Mouse (Mus musculus): ENCODE data around the gene Procr. TPM values are rescaled to one million over a fixed set of nuclear protein-coding genes. Genes with fewer than 3 reads are reported as not detected.

Gene Procr
- total and polyA plus RNA-seq, 2 experiments from 2014 or later = 1.1 to 2.6 TPM

DNA sequence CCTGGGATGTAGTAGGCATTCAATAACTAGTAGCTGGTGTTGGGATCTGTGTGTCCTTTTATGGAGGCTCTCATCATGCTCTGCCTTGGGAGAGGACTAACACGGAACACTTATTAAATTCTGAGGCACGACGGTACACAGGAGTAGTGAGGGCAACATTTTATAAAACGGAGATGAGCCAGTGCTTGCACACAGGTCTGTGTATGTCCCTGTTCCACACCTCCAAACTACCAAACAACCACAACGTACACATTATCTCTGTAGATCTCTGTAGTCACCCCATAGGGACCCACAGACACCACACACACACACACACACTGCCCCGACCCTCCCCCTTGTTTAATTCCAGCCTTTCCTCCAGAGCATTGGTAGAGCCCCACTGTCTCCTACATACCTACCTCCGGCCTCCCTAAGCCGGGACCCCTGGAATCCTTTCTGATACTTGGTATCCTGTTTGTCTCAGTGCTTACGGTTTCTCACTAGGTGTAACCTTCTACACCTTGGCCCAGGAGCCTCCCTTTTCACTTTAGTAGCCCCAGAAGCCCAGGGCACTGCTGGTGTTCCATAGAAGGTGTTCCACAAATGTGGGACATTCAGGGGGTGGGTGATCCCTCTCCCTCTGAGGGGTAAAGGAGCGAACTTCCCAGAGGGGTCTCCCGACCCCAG is 23.5 kb downstream of the Procr start:
- H3K4me2 ChIP-seq (ENCODE audit: low read depth, low read length) = peak overlapping the region; percentile 77
- 55% methylated on average over 11 of the region's 11 CpGs for WGBS

DNA sequence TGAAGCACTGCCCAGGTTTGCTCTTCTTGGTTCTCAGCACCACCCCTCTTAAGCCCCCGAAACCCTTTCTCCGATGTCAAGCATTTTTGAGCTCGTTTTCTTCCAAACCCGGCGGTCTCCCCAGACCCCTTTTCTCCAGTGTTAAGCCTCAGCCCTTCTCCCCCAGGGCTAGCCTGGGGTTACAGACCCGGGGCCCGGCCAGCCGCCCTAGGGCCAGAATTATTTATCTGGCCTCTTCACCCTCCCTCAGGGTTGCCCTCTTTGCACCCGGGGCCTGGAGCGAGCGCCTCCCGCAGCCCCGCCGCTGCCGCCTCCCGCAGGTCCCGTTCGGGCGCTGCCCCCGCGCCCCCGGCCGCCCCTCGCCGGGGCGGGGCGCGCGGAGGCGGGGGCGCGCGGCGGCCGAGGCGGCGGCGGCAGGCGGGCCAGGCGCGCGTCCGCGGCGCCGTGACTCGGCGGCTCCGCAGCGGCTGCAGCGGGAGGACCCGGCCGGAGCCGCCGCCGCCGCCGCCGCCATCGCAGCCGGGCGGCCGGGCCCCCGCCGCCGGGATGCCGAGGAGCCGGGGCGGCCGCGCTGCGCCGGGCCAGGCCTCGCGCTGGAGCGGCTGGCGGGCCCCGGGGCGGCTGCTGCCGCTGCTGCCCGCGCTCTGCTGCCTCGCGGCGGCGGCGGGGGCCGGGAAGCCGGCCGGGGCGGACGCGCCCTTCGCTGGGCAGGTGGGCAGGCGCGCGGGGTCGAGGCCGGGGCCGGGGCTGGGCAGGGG is 24.2 kb downstream of the Procr start, which contains the start of gene Mmp24:
Gene Mmp24, plus strand, starts transcription at position 416 of the 758 bp plus-strand sequence.
- peak within 1 kb of the TSS; percentile 77 for H3K4me2 ChIP-seq (ENCODE audit: low read depth, low read length)
- peak within 1 kb of the TSS; percentile 76 for H3K4me3 ChIP-seq (ENCODE audit: low read length)
- no peaks in the 10 kb centered on the region for H3K36me3 ChIP-seq (ENCODE audit: insufficient read depth, low read length)
- ATAC-seq = no peak; the same call in 1 of the 2 replicates
- peak within 1 kb of the TSS; percentile 96 for H3K27ac ChIP-seq
- H3K27me3 ChIP-seq (ENCODE audit: insufficient read depth, low read length) = no peaks in the 10 kb centered on the region
- no peaks in the 10 kb centered on the region for H3K9me3 ChIP-seq (ENCODE audit: low read length)
- DNase-seq (ENCODE audit: low spot score) = peak; percentile 58
- peaks cover 5% of the 10 kb centered on the region; the same call in 1 of the 2 replicates for H3K4me1 ChIP-seq (ENCODE audit: insufficient read depth, low read length)
- H3K9ac ChIP-seq (replicated peaks; ENCODE audit: low read length) = peak within 1 kb of the TSS; percentile 96
- TF ChIP-seq CTCF (IDR thresholded peaks at IDR 0.05; ENCODE audit: low read depth) = no peak
- WGBS = 2% methylated on average over 55 of the region's 100 CpGs

More for the DNA sequence above, 23.5 kb downstream of the Procr start:
- no peak for DNase-seq (ENCODE audit: low spot score)
- Histone ChIP-seq H3K27me3 (ENCODE audit: insufficient read depth, low read length) (no peaks in the 10 kb centered on the region), H3K36me3 (ENCODE audit: insufficient read depth, low read length) (no peaks in the 10 kb centered on the region), H3K4me1 (ENCODE audit: insufficient read depth, low read length) (peaks cover 5% of the 10 kb centered on the region; the same call in 1 of the 2 replicates), H3K4me3 (ENCODE audit: low read length) (peak overlapping the region; percentile 76), H3K9me3 (ENCODE audit: low read length) (no peaks in the 10 kb centered on the region), H3K27ac (peak overlapping the region; percentile 96; the same call in 1 of the 2 replicates), H3K9ac (replicated peaks; ENCODE audit: low read length) (peak overlapping the region; percentile 96)
- no peak for TF ChIP-seq CTCF (IDR thresholded peaks at IDR 0.05; ENCODE audit: low read depth)
- 0 out of 2 replicates have a peak, but pooled peaks have one; percentile 5 for ATAC-seq

DNA sequence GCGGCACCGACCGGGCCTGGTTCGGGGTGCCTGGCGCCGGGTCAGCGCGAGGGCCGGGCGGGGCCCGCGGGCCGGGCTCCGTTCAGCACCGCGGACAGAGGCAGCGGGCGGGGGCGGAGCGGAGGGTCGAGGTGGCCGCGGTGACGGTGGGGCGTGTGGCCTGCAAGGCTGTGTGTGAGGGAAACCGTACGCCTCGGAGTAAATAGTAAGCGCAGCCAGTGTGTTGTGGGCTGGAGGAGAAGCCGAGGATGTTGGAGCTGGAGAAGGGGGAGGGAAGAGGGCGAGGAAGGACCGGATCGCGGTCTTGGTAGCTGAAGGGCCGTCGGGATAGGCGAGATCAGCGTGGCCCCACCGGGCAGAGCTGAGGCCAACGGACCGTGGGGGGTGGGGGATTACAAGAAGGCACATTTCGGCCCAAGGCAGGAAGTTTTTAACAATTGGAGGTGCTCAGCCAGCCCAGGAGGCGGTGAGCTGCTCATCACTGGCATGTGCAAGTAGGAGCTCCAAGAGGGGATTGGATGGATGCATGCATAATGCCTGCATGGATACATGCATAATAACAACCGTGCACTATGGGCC is 24.9 kb downstream of the Procr start:
- Histone ChIP-seq H3K4me3 (ENCODE audit: low read length) (peak overlapping the region; percentile 76), H3K27me3 (ENCODE audit: insufficient read depth, low read length) (no peaks in the 10 kb centered on the region), H3K9ac (replicated peaks; ENCODE audit: low read length) (peak overlapping the region; percentile 96), H3K4me1 (ENCODE audit: insufficient read depth, low read length) (peaks cover 5% of the 10 kb centered on the region; the same call in 1 of the 2 replicates), H3K36me3 (ENCODE audit: insufficient read depth, low read length) (no peaks in the 10 kb centered on the region), H3K27ac (peak overlapping the region; percentile 96), H3K4me2 (ENCODE audit: low read depth, low read length) (peak overlapping the region; percentile 77), H3K9me3 (ENCODE audit: low read length) (no peaks in the 10 kb centered on the region)
- DNase-seq (ENCODE audit: low spot score) (peak; percentile 69), ATAC-seq (peak; percentile 73)
- TF ChIP-seq CTCF (IDR thresholded peaks at IDR 0.05; ENCODE audit: low read depth) = peak; percentile 23; the same call in 1 of the 2 replicates
- WGBS = 2% methylated on average over 39 of the region's 44 CpGs

DNA sequence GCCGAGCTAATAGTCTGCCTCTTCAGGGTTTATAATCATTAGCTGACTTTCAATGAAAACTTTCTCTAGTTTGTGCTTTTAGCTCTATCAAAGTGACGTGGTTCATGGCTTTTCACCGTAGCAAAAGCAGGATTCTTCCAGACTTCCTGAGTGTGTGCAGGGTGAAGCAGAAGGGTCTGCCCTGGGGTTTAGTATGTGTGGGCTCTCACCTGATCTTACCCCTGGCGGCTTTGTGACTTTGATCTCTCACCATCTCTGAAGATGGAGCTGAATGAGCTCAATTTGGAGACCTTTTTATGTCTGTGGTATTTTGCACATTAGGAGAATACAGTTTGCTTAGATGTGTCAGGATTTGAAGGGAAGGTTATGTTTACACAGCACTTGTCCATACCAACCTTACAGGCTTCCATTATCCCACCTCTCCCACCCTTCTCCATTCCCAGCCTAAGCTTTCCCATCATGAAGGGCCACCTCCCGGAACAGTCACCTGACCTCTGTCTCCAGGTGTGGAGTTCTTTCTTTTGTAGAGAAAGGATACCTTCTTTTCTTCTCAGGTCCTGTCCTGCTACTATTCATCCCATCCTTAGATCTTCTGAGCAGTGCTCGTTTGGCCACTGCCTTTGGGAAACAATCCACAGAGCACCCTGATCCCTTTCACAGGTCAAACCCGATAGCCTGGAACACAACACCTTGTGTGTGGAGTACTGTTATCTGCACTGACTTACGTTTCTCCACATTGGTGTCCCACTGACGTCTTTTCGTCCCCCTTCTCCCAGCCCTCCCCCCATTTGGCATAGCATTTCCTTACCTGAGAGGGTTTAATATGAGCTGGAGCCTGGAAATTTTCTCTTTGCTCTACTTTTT is 26.1 kb downstream of the Procr start:
- 65% methylated on average over 10 of the region's 10 CpGs for WGBS
- Histone ChIP-seq H3K9me3 (ENCODE audit: low read length) (no peaks in the 10 kb centered on the region), H3K27ac (peak overlapping the region; percentile 18; the same call in 1 of the 2 replicates), H3K4me3 (ENCODE audit: low read length) (peak overlapping the region; percentile 76), H3K27me3 (ENCODE audit: insufficient read depth, low read length) (no peaks in the 10 kb centered on the region), H3K4me2 (ENCODE audit: low read depth, low read length) (peak overlapping the region; percentile 77), H3K4me1 (ENCODE audit: insufficient read depth, low read length) (peaks cover 5% of the 10 kb centered on the region; the same call in 1 of the 2 replicates), H3K9ac (replicated peaks; ENCODE audit: low read length) (peak overlapping the region; percentile 96; the same call in 1 of the 2 replicates), H3K36me3 (ENCODE audit: insufficient read depth, low read length) (no peaks in the 10 kb centered on the region)
- no peak for DNase-seq (ENCODE audit: low spot score)
- TF ChIP-seq CTCF (IDR thresholded peaks at IDR 0.05; ENCODE audit: low read depth) = no peak
- ATAC-seq = no peak

DNA sequence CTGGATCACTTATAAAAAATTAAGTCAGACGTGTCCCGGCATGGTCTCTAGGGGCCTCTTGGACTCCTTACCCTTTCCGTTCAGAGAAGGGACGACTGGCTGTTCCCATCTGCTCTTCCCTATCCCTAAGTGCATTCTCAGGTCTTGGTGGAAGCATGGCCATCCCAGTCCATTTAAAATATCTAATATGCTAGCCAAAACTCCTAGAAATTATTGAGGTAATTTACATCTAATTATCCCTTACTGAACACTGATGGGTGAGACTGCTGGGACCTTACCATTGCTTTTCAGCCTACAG is 26.7 kb downstream of the Procr start:
- ATAC-seq (no peak), DNase-seq (ENCODE audit: low spot score) (no peak)

DNA sequence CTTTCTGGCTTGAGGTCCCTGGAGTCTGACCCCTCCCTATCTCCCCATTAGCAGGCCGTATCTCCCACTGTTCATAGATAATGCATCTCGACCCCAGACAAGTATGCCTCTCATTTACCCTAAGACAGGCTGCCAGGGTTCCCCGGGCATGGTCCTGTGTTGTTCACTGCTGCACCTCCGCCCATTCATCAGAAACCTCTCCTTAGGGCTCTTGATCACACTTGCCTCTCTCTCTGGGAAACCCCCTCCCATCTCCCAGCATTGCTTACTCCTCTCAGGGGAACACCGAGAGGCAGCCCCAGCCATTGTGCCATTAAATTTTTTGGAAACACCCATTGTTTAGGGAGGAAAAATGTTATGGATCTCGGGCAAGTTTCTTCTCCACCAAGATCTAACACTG is 27.1 kb downstream of the Procr start:
- Histone ChIP-seq H3K9ac (replicated peaks; ENCODE audit: low read length) (no peak overlapping the region), H3K4me2 (ENCODE audit: low read depth, low read length) (peak overlapping the region; percentile 77), H3K4me3 (ENCODE audit: low read length) (no peak overlapping the region), H3K9me3 (ENCODE audit: low read length) (no peaks in the 10 kb centered on the region), H3K4me1 (ENCODE audit: insufficient read depth, low read length) (peaks cover 5% of the 10 kb centered on the region; the same call in 1 of the 2 replicates), H3K27ac (no peak overlapping the region), H3K27me3 (ENCODE audit: insufficient read depth, low read length) (no peaks in the 10 kb centered on the region), H3K36me3 (ENCODE audit: insufficient read depth, low read length) (no peaks in the 10 kb centered on the region)
- WGBS = 46% methylated on average over 6 of the region's 6 CpGs
- TF ChIP-seq CTCF (IDR thresholded peaks at IDR 0.05; ENCODE audit: low read depth) = no peak
- no peak for ATAC-seq
- DNase-seq (ENCODE audit: low spot score) = no peak

More for the DNA sequence above, 26.7 kb downstream of the Procr start:
- H3K4me2 ChIP-seq (ENCODE audit: low read depth, low read length) = peak overlapping the region; percentile 77
- peaks cover 5% of the 10 kb centered on the region; the same call in 1 of the 2 replicates for H3K4me1 ChIP-seq (ENCODE audit: insufficient read depth, low read length)
- WGBS = 42% methylated on average over 4 of the region's 4 CpGs
- no peaks in the 10 kb centered on the region for H3K27me3 ChIP-seq (ENCODE audit: insufficient read depth, low read length)
- TF ChIP-seq CTCF (IDR thresholded peaks at IDR 0.05; ENCODE audit: low read depth) = no peak
- H3K9ac ChIP-seq (replicated peaks; ENCODE audit: low read length) = no peak overlapping the region
- H3K36me3 ChIP-seq (ENCODE audit: insufficient read depth, low read length) = no peaks in the 10 kb centered on the region
- peak overlapping the region; percentile 19; the same call in 1 of the 2 replicates for H3K4me3 ChIP-seq (ENCODE audit: low read length)
- no peaks in the 10 kb centered on the region for H3K9me3 ChIP-seq (ENCODE audit: low read length)
- no peak overlapping the region for H3K27ac ChIP-seq
